Mouse (Mus musculus) lung, postnatal 0 days (tissue): ENCODE data around the gene Dmpk.

Source experiments
- CTCF ChIP-seq: IDR thresholded peaks from 2 replicates; pipeline ENCODE4 v1.5.1; 2016; ENCODE audit warnings: antibody characterized with exemption, mild to moderate bottlenecking
- EP300 ChIP-seq: IDR thresholded peaks from 2 replicates; pipeline ENCODE4 v1.6.1; 2016; ENCODE audit warnings: antibody characterized with exemption, mild to moderate bottlenecking, control low read depth

DNA sequence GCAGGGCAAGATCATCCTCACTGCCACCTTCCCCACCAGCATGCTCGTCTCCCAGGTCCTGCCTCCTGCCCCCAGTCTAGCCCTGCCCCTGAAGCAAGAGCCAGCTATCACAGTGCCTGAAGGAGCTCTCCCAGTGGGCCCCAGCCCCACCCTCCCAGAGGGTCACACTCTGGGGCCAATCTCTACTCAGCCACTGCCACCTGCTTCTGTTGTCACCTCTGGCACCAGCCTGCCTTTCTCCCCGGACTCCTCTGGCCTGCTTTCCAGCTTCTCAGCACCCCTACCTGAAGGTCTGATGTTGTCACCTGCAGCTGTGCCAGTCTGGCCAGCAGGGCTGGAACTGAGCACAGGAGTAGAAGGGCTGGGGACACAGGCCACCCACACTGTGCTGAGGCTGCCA, 13.6 kb downstream of the Dmpk start:
- TF ChIP-seq EP300 = no peak
- no peak for TF ChIP-seq CTCF
